Mouse (Mus musculus): ENCODE data around the gene Ggps1. TPM values are rescaled to one million over a fixed set of nuclear protein-coding genes. Genes with fewer than 3 reads are reported as not detected.

Ggps1 gene
- polyA plus RNA-seq, 1 experiment from 2014 or later: 50.3 TPM

- no peak for TF ChIP-seq CTCF (IDR thresholded peaks at IDR 0.05; ENCODE audit: low read depth)
- peaks cover 34% of the 10 kb centered on the region for H3K36me3 ChIP-seq (ENCODE audit: insufficient read depth)
- H3K4me3 ChIP-seq (ENCODE audit: low read depth, low read length): no peak overlapping the region
- H3K9me3 ChIP-seq (ENCODE audit: low read depth, low read length): no peaks in the 10 kb centered on the region
- H3K27ac ChIP-seq (ENCODE audit: low read depth): no peak overlapping the region
- no peak for DNase-seq
- no peak overlapping the region for H3K9ac ChIP-seq
- H3K4me1 ChIP-seq (ENCODE audit: insufficient read depth): no peaks in the 10 kb centered on the region; the same call in 1 of the 2 replicates
- H3K4me2 ChIP-seq: no peak overlapping the region
- no peaks in the 10 kb centered on the region for H3K27me3 ChIP-seq (ENCODE audit: insufficient read depth, low read length)
- no peak for ATAC-seq (ENCODE audit: insufficient read depth)
Observed at GRCm38 (mm10) chr13:14059582-14059981, 3.7 kb downstream of the Ggps1 start.

- no peak for DNase-seq
- H3K4me3 ChIP-seq (ENCODE audit: low read depth, low read length): no peak overlapping the region
- H3K4me1 ChIP-seq (ENCODE audit: insufficient read depth): no peaks in the 10 kb centered on the region
- H3K9me3 ChIP-seq (ENCODE audit: low read depth, low read length): peaks cover 2% of the 10 kb centered on the region; the same call in 1 of the 2 replicates
- no peak for ATAC-seq (ENCODE audit: insufficient read depth)
- H3K27ac ChIP-seq (ENCODE audit: low read depth): no peak overlapping the region
- no peaks in the 10 kb centered on the region for H3K27me3 ChIP-seq (ENCODE audit: insufficient read depth, low read length)
- TF ChIP-seq CTCF (IDR thresholded peaks at IDR 0.05; ENCODE audit: low read depth): no peak
- WGBS: 90% methylated on average over 3 of the region's 3 CpGs
- H3K36me3 ChIP-seq (ENCODE audit: insufficient read depth): peaks cover 55% of the 10 kb centered on the region
- H3K4me2 ChIP-seq: no peak overlapping the region
- H3K9ac ChIP-seq: no peak overlapping the region
Observed at GRCm38 (mm10) chr13:14056801-14057200, 6.5 kb downstream of the Ggps1 start.

- no peaks in the 10 kb centered on the region for H3K27me3 ChIP-seq (ENCODE audit: insufficient read depth, low read length)
- ATAC-seq (ENCODE audit: insufficient read depth) (no peak), DNase-seq (no peak)
- no peak overlapping the region for H3K27ac ChIP-seq (ENCODE audit: low read depth)
- no peak overlapping the region for H3K9ac ChIP-seq
- H3K9me3 ChIP-seq (ENCODE audit: low read depth, low read length): peaks cover 2% of the 10 kb centered on the region; the same call in 1 of the 2 replicates
- H3K4me2 ChIP-seq: no peak overlapping the region
- TF ChIP-seq CTCF (IDR thresholded peaks at IDR 0.05; ENCODE audit: low read depth): no peak
- H3K4me3 ChIP-seq (ENCODE audit: low read depth, low read length): no peak overlapping the region
- H3K4me1 ChIP-seq (ENCODE audit: insufficient read depth): no peaks in the 10 kb centered on the region
- H3K36me3 ChIP-seq (ENCODE audit: insufficient read depth): peaks cover 55% of the 10 kb centered on the region
- WGBS: 88% methylated on average over 1 of the region's 1 CpGs
Observed at GRCm38 (mm10) chr13:14049878-14050277, 13.4 kb downstream of the Ggps1 start.

GRCm38 (mm10) chr13:14044521-14044920, 18.8 kb downstream of the Ggps1 start:
- no peak for TF ChIP-seq CTCF (IDR thresholded peaks at IDR 0.05; ENCODE audit: low read depth)
- no peak overlapping the region for H3K4me3 ChIP-seq (ENCODE audit: low read depth, low read length)
- no peak for DNase-seq
- no peaks in the 10 kb centered on the region for H3K9me3 ChIP-seq (ENCODE audit: low read depth, low read length)
- no peak for ATAC-seq (ENCODE audit: insufficient read depth)
- H3K4me1 ChIP-seq (ENCODE audit: insufficient read depth): no peaks in the 10 kb centered on the region; the same call in 1 of the 2 replicates
- no peak overlapping the region for H3K4me2 ChIP-seq
- no peaks in the 10 kb centered on the region for H3K27me3 ChIP-seq (ENCODE audit: insufficient read depth, low read length)
- 77% methylated on average over 2 of the region's 2 CpGs for WGBS
- H3K27ac ChIP-seq (ENCODE audit: low read depth): no peak overlapping the region
- H3K9ac ChIP-seq: no peak overlapping the region
- H3K36me3 ChIP-seq (ENCODE audit: insufficient read depth): peaks cover 17% of the 10 kb centered on the region; the same call in 1 of the 2 replicates

GRCm38 (mm10) chr13:14043851-14044250, 19.4 kb downstream of the Ggps1 start:
- H3K9ac ChIP-seq: no peak overlapping the region
- H3K4me1 ChIP-seq (ENCODE audit: insufficient read depth): no peaks in the 10 kb centered on the region; the same call in 1 of the 2 replicates
- H3K27ac ChIP-seq (ENCODE audit: low read depth): no peak overlapping the region
- ATAC-seq (ENCODE audit: insufficient read depth) (no peak), DNase-seq (no peak)
- peaks cover 10% of the 10 kb centered on the region; the same call in 1 of the 2 replicates for H3K36me3 ChIP-seq (ENCODE audit: insufficient read depth)
- H3K4me2 ChIP-seq: no peak overlapping the region
- no peak for TF ChIP-seq CTCF (IDR thresholded peaks at IDR 0.05; ENCODE audit: low read depth)
- H3K4me3 ChIP-seq (ENCODE audit: low read depth, low read length): no peak overlapping the region
- no peaks in the 10 kb centered on the region for H3K9me3 ChIP-seq (ENCODE audit: low read depth, low read length)
- no peaks in the 10 kb centered on the region for H3K27me3 ChIP-seq (ENCODE audit: insufficient read depth, low read length)

- Histone ChIP-seq H3K4me1 (ENCODE audit: insufficient read depth) (no peaks in the 10 kb centered on the region; the same call in 1 of the 2 replicates), H3K9ac (peak overlapping the region; percentile 86), H3K36me3 (ENCODE audit: insufficient read depth) (no peaks in the 10 kb centered on the region), H3K4me2 (peak overlapping the region; percentile 88), H3K4me3 (ENCODE audit: low read depth, low read length) (peak overlapping the region; percentile 64), H3K9me3 (ENCODE audit: low read depth, low read length) (no peaks in the 10 kb centered on the region), H3K27ac (ENCODE audit: low read depth) (peak overlapping the region; percentile 97; the same call in 1 of the 2 replicates), H3K27me3 (ENCODE audit: insufficient read depth, low read length) (no peaks in the 10 kb centered on the region)
- DNase-seq (peak; percentile 43), ATAC-seq (ENCODE audit: insufficient read depth) (no peak; the same call in 1 of the 2 replicates)
- no peak for TF ChIP-seq CTCF (IDR thresholded peaks at IDR 0.05; ENCODE audit: low read depth)
- WGBS: 29% methylated on average over 5 of the region's 5 CpGs
Observed at GRCm38 (mm10) chr13:14040186-14040585, 23.1 kb downstream of the Ggps1 start.

- no peak for TF ChIP-seq CTCF (IDR thresholded peaks at IDR 0.05; ENCODE audit: low read depth)
- H3K4me3 ChIP-seq (ENCODE audit: low read depth, low read length): peak within 1 kb of the TSS; percentile 64
- DNase-seq (peak; percentile 93), ATAC-seq (ENCODE audit: insufficient read depth) (peak; percentile 97)
- under 1% methylated on average over 35 of the region's 35 CpGs for WGBS
- no peaks in the 10 kb centered on the region for H3K36me3 ChIP-seq (ENCODE audit: insufficient read depth)
- no peaks in the 10 kb centered on the region; the same call in 1 of the 2 replicates for H3K4me1 ChIP-seq (ENCODE audit: insufficient read depth)
- peak within 1 kb of the TSS; percentile 86 for H3K9ac ChIP-seq
- peak within 1 kb of the TSS; percentile 88 for H3K4me2 ChIP-seq
- peak within 1 kb of the TSS; percentile 97 for H3K27ac ChIP-seq (ENCODE audit: low read depth)
- H3K27me3 ChIP-seq (ENCODE audit: insufficient read depth, low read length): no peaks in the 10 kb centered on the region
- no peaks in the 10 kb centered on the region for H3K9me3 ChIP-seq (ENCODE audit: low read depth, low read length)
Observed at GRCm38 (mm10) chr13:14039292-14039965, 23.9 kb downstream of the Ggps1 start, which contains the start of gene Tbce. TSS of gene Tbce (minus strand) at chr13:14039638.

All from lung, embryonic 14.5 days (tissue).